Mouse (Mus musculus): ENCODE measurements at regions not wholly inside any gene's neighbourhood (a gene's known extent, or its start where the extent isn't known, plus 50 kb on each side); places are given as distances from the start of the nearest gene placed in this dataset.

DNA sequence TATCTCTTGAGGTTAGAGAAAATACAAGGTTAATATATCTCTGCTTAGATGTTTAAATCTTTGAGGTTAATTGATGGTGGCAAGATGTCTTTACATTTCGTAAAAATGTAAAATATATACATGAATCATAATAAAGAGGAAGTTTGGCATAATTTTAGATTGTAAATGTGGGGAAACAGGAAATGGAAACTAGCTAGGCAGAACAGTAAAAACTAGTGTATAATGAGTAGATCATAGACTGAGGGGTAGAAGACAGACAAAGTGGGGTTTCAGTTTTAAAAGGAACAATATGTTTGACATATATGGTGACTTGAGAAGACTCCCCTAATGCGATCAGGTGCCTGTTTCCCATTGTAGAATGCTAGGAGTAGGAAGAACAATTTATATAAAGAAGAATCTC lies 519.3 kb downstream of the Lmo4 start:
- H3K27me3 ChIP-seq (ENCODE audit: control insufficient read depth, insufficient read depth, low read length): no peaks in the 10 kb centered on the region
- 67% methylated on average over 2 of the region's 2 CpGs for WGBS
- no peak overlapping the region for H3K4me3 ChIP-seq (ENCODE audit: low read depth, low read length)
- TF ChIP-seq POLR2A (IDR thresholded peaks at IDR 0.05; ENCODE audit: low read depth, low read length): no peak
- TF ChIP-seq CTCF (IDR thresholded peaks at IDR 0.05; ENCODE audit: extremely low read depth, insufficient read length, insufficient replicate concordance, low read depth, low read length): no peak
- H3K36me3 ChIP-seq (ENCODE audit: control insufficient read depth, insufficient read depth, low read length): no peaks in the 10 kb centered on the region
- no peak overlapping the region for H3K27ac ChIP-seq (ENCODE audit: insufficient read depth, low read depth, low read length)
- no peaks in the 10 kb centered on the region for H3K4me1 ChIP-seq (ENCODE audit: control insufficient read depth, insufficient read depth, insufficient read length, low read length)

- WGBS: 94% methylated on average over 3 of the region's 3 CpGs
- Histone ChIP-seq H3K4me1 (ENCODE audit: control insufficient read depth, insufficient read depth, insufficient read length, low read length) (no peaks in the 10 kb centered on the region), H3K4me3 (ENCODE audit: low read depth, low read length) (no peak overlapping the region), H3K27me3 (ENCODE audit: control insufficient read depth, insufficient read depth, low read length) (no peaks in the 10 kb centered on the region), H3K27ac (ENCODE audit: insufficient read depth, low read depth, low read length) (no peak overlapping the region), H3K36me3 (ENCODE audit: control insufficient read depth, insufficient read depth, low read length) (no peaks in the 10 kb centered on the region)
- TF ChIP-seq POLR2A (IDR thresholded peaks at IDR 0.05; ENCODE audit: low read depth, low read length) (no peak), CTCF (IDR thresholded peaks at IDR 0.05; ENCODE audit: extremely low read depth, insufficient read length, insufficient replicate concordance, low read depth, low read length) (no peak)
Measured at GRCm38 (mm10) chr3:143678186-143678585, 526.8 kb downstream of the Lmo4 start.

DNA sequence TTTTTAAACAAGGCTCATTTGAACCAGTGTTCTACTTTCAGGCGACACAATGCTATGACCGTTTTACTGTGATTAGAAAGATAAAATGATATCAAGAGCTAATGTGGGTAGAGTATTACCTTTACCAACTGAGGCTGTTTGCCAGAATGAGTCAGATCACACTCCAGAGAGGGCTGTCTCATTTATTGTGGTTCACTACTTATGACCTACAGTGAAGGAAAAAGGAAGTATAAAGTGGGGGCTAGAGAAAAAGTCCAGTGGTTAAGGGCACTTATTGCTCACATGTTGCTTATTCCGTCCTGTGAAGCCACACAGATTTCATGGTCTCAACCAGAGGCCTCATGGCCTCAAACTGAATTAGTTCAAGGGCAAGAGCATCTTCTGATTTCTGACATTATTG lies 530.2 kb downstream of the Lmo4 start:
- Histone ChIP-seq H3K27ac (ENCODE audit: insufficient read depth, low read depth, low read length) (no peak overlapping the region), H3K4me1 (ENCODE audit: control insufficient read depth, insufficient read depth, insufficient read length, low read length) (peaks cover 3% of the 10 kb centered on the region; the same call in 1 of the 2 replicates), H3K36me3 (ENCODE audit: control insufficient read depth, insufficient read depth, low read length) (no peaks in the 10 kb centered on the region), H3K27me3 (ENCODE audit: control insufficient read depth, insufficient read depth, low read length) (no peaks in the 10 kb centered on the region), H3K4me3 (ENCODE audit: low read depth, low read length) (no peak overlapping the region)
- TF ChIP-seq CTCF (IDR thresholded peaks at IDR 0.05; ENCODE audit: extremely low read depth, insufficient read length, insufficient replicate concordance, low read depth, low read length) (no peak), POLR2A (IDR thresholded peaks at IDR 0.05; ENCODE audit: low read depth, low read length) (no peak)
- 52% methylated on average over 3 of the region's 3 CpGs for WGBS

DNA sequence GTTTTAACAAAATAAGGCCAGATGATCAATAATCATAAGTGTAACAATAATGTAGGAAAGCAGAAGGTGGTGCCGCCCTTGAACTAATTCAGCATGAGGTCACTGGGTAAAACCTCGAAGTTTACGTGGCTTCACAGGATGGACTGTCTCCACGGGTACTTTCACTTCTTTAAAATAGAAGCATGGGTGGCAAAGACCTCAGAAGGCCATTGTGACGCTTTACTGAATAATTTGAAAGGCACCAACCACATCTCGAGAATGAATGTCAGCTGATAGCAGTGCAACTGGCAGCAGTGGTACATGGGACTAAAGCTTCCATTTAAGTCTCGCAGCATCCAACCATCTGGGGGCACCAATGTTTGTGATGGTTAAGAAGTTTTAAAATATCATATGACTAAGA lies 530.6 kb downstream of the Lmo4 start:
- no peak overlapping the region for H3K4me3 ChIP-seq (ENCODE audit: low read depth, low read length)
- WGBS: 87% methylated on average over 7 of the region's 7 CpGs
- no peaks in the 10 kb centered on the region for H3K36me3 ChIP-seq (ENCODE audit: control insufficient read depth, insufficient read depth, low read length)
- H3K4me1 ChIP-seq (ENCODE audit: control insufficient read depth, insufficient read depth, insufficient read length, low read length): peaks cover 3% of the 10 kb centered on the region; the same call in 1 of the 2 replicates
- no peak for TF ChIP-seq POLR2A (IDR thresholded peaks at IDR 0.05; ENCODE audit: low read depth, low read length)
- TF ChIP-seq CTCF (IDR thresholded peaks at IDR 0.05; ENCODE audit: extremely low read depth, insufficient read length, insufficient replicate concordance, low read depth, low read length): no peak
- H3K27me3 ChIP-seq (ENCODE audit: control insufficient read depth, insufficient read depth, low read length): no peaks in the 10 kb centered on the region
- H3K27ac ChIP-seq (ENCODE audit: insufficient read depth, low read depth, low read length): no peak overlapping the region

DNA sequence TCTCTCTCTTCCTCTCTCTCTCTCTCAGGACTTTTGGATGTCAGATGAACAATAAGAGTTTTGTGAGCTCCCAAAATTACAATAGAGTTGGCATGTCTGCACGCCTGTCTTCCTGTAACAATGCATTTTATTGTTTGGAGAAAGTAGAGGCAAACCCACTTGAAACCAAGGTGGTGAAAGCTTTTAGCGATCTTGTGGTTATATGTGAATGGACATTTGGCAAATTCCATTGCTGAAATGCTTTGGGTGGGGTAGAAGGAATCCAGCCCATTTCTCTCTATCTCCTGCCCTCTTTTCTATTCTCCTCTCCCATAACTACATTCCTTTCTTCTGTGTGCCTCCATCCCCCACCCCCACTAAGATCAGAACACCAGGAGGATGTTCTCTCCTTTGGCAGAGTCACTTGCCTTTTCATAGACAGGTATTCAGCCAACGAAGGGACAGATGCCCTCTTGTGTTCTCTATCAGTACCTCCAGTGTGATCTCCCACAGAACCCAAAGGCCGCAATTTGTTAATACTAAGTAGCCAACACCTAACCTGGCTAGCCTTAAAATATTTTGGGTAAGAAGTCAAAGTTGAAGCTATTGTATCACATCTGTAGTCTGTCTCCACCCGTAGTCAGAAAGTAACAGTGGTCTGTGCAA lies 542.9 kb downstream of the Lmo4 start:
- H3K36me3 ChIP-seq (ENCODE audit: control insufficient read depth, insufficient read depth, low read length): no peaks in the 10 kb centered on the region
- no peak overlapping the region for H3K4me3 ChIP-seq (ENCODE audit: low read depth, low read length)
- no peak for TF ChIP-seq CTCF (IDR thresholded peaks at IDR 0.05; ENCODE audit: extremely low read depth, insufficient read length, insufficient replicate concordance, low read depth, low read length)
- no peak for TF ChIP-seq POLR2A (IDR thresholded peaks at IDR 0.05; ENCODE audit: low read depth, low read length)
- no peak overlapping the region for H3K27ac ChIP-seq (ENCODE audit: insufficient read depth, low read depth, low read length)
- 91% methylated on average over 5 of the region's 5 CpGs for WGBS
- H3K4me1 ChIP-seq (ENCODE audit: control insufficient read depth, insufficient read depth, insufficient read length, low read length): peaks cover 3% of the 10 kb centered on the region; the same call in 1 of the 2 replicates
- no peaks in the 10 kb centered on the region for H3K27me3 ChIP-seq (ENCODE audit: control insufficient read depth, insufficient read depth, low read length)

DNA sequence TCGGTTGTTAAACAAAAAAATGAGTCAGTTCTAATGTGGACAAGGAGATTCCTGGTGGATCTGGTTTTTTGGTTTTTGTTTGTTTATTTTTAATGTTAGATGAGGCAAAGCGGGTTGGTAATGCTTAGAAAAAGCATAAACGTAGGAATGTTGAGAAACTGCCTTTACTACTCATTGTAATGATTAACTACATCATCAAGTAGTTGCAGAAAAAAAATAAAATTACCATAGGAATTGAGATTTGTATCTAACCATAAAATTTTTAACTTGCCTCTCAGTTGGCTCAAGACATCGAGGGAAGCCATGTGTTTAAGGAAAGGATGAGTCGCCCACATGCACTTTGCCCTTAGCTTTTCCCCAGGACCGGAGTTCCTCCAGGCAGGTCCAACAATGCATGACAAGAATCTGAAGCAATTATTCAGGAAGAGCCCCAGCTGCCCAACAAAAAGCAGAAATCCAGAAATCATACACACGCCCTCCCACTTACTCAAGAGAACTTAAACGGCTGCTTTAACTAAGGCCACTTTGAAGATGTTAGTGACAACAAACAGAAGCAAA lies 545.5 kb downstream of the Lmo4 start:
- WGBS: 31% methylated on average over 8 of the region's 8 CpGs
- TF ChIP-seq POLR2A (IDR thresholded peaks at IDR 0.05; ENCODE audit: low read depth, low read length) (no peak), CTCF (IDR thresholded peaks at IDR 0.05; ENCODE audit: extremely low read depth, insufficient read length, insufficient replicate concordance, low read depth, low read length) (no peak)

DNA sequence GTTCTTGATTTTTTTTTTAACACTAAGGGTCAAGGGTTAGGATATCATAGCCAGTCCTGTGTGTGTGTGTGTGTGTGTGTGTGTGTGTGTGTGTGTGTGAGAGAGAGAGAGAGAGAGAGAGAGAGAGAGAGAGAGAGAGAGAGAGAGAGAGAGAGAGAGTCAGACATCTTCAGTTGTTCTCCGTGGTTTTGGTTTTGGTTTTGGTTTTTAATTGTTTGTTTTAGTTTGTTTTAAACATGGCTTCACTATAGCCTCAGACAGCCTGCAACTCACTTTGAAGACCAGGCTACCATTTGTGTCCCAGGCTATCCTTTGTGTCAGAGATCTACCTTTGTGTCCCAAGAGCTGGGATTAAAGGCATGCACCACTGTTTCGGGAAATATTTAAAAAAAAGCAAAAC lies 557.8 kb downstream of the Lmo4 start:
- Histone ChIP-seq H3K36me3 (ENCODE audit: control insufficient read depth, insufficient read depth, low read length) (no peaks in the 10 kb centered on the region), H3K4me1 (ENCODE audit: control insufficient read depth, insufficient read depth, insufficient read length, low read length) (no peaks in the 10 kb centered on the region), H3K27me3 (ENCODE audit: control insufficient read depth, insufficient read depth, low read length) (no peaks in the 10 kb centered on the region), H3K4me3 (ENCODE audit: low read depth, low read length) (no peak overlapping the region), H3K27ac (ENCODE audit: insufficient read depth, low read depth, low read length) (no peak overlapping the region)
- no peak for TF ChIP-seq CTCF (IDR thresholded peaks at IDR 0.05; ENCODE audit: extremely low read depth, insufficient read length, insufficient replicate concordance, low read depth, low read length)
- TF ChIP-seq POLR2A (IDR thresholded peaks at IDR 0.05; ENCODE audit: low read depth, low read length): no peak
- WGBS: 60% methylated on average over 2 of the region's 2 CpGs

More for the DNA sequence above, 545.5 kb downstream of the Lmo4 start:
- no peaks in the 10 kb centered on the region for H3K27me3 ChIP-seq (ENCODE audit: control insufficient read depth, insufficient read depth, low read length)
- H3K36me3 ChIP-seq (ENCODE audit: control insufficient read depth, insufficient read depth, low read length): no peaks in the 10 kb centered on the region
- peaks cover 3% of the 10 kb centered on the region; the same call in 1 of the 2 replicates for H3K4me1 ChIP-seq (ENCODE audit: control insufficient read depth, insufficient read depth, insufficient read length, low read length)
- no peak overlapping the region for H3K4me3 ChIP-seq (ENCODE audit: low read depth, low read length)
- H3K27ac ChIP-seq (ENCODE audit: insufficient read depth, low read depth, low read length): no peak overlapping the region

Data from small intestine, adult 2 months (tissue).